Comparison of ENCODE assay signal across 8 mouse cellular contexts in the genomic region with DNA sequence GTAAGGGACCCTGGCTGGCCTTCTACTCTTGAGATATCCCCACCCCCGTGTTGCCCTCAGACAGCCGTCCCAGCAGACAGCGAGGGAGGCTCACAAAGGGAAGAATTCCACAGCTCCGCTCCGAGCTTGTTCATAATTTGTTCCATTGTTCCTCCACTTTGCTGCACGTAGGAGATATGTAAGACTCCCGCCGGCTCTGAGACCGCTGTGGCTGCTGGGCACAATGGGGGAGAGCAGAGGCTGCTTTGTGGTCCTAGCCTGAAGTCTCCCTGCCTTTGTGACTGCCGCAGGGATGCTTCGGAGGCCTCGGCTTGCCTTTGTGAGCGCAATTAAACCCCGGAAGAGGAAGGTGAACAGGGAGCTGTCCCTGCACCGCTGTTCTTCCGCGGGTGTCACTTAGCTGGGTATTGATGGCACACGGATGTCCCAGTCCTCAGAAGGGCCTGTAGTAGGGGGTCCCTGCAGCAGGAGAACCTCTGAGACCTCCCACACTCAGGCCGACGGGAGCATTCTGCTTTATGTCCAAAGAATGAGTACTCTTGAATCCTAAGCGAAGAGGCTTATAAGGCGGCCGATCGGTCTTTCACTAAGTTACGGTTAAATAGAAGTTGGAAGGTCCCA.
DNase-seq lines count a peak whose midpoint lies in the region; ATAC-seq lines count a peak whose summit lies in the region.

No protein-coding gene starts in this region.

- WGBS in forebrain, embryonic 15.5 days: 14% methylated on average over 25 of the region's 25 CpGs

- DNase-seq in right cerebral cortex, postnatal 4 days: peak; percentile 7
- DNase-seq in right cerebral cortex, postnatal 25 days: no peak
- peak; percentile 68 for DNase-seq in mesoderm, embryonic 11.5 days (ENCODE audit: low read depth, low spot score)
- DNase-seq in urinary bladder, adult 2 months (ENCODE audit: low spot score): no peak
- DNase-seq in frontal cortex, postnatal 25 days (ENCODE audit: low spot score in 2 of 2): no peak
- no peak for DNase-seq in cerebellum, adult 18-20 months
- DNase-seq in cerebellum, postnatal 4 days (ENCODE audit: low spot score in 2 of 2): no peak

- 0 out of 2 replicates have a peak, but pooled peaks have one; percentile 35 for ATAC-seq in forebrain, embryonic 15.5 days (replicated peaks)

- peaks cover 20% of the 10 kb centered on the region for H3K4me1 ChIP-seq in forebrain, embryonic 15.5 days

- no peaks in the 10 kb centered on the region for H3K36me3 ChIP-seq in forebrain, embryonic 15.5 days

- H3K27ac ChIP-seq in forebrain, embryonic 15.5 days (replicated peaks): no peak overlapping the region

- H3K4me2 ChIP-seq in forebrain, embryonic 15.5 days (replicated peaks): peak overlapping the region; percentile 44

- peak overlapping the region; percentile 24 for H3K4me3 ChIP-seq in forebrain, embryonic 15.5 days

- peak overlapping the region; percentile 51 for H3K9ac ChIP-seq in forebrain, embryonic 15.5 days (replicated peaks)

- no peaks in the 10 kb centered on the region for H3K9me3 ChIP-seq in forebrain, embryonic 15.5 days

- no peaks in the 10 kb centered on the region for H3K27me3 ChIP-seq in forebrain, embryonic 15.5 days

Comparison
In these comparisons a context has a peak if more than half of its experiments do, and no peak if none do; other contexts are left out.
1. DNase-seq: peak in right cerebral cortex, postnatal 4 days (single experiment) and mesoderm, embryonic 11.5 days (single experiment); none in right cerebral cortex, postnatal 25 days (single experiment), urinary bladder, adult 2 months (single experiment), frontal cortex, postnatal 25 days (0 of 2), cerebellum, adult 18-20 months (0 of 2) and cerebellum, postnatal 4 days (0 of 2).